16 mouse cellular contexts compared by ENCODE assay signal in genomic region chr1:79505677-79506076, GRCm38 (mm10).
DNase-seq lines count a peak whose midpoint lies in the region.
"Had no signal": no experiment of that assay in that cellular context is flagged by ENCODE, and none has a peak within 500 bp of the region (broad histone marks: within the 10 kb centered on the region; RNA-seq: fewer than 3 reads in every experiment).

No protein-coding gene starts in this region.

- DNase-seq in frontal cortex, postnatal 36 days (ENCODE audit: low spot score in 2 of 2) = peak; percentile 3 to 12
- no peak for DNase-seq in frontal cortex, postnatal 10 days (ENCODE audit: low spot score in 2 of 2)
- peak; percentile 8 for DNase-seq in layer of hippocampus, adult 9-11 months
- no peak for DNase-seq in layer of hippocampus, postnatal 14 days (ENCODE audit: low spot score in 2 of 2)
- DNase-seq in right cerebral cortex, adult 2 months (ENCODE audit: low spot score in 2 of 2) = peak; percentile 5
- DNase-seq in right cerebral cortex, postnatal 14 days = no peak
- DNase-seq: adrenal gland, adult 2 months; adrenal gland, postnatal 14 days; cerebellum, adult 18-20 months; cerebellum, adult 9-10 months; cerebellum, postnatal 14 days; gastrocnemius, postnatal 10 days; gastrocnemius, postnatal 36 days; heart, adult 2 months; heart, postnatal 14 days; heart, postnatal 4 days had no signal

Comparison
In these comparisons a context has a peak if more than half of its experiments do, and no peak if none do; other contexts are left out.
1. DNase-seq: peak in frontal cortex, postnatal 36 days (2 of 2), layer of hippocampus, adult 9-11 months (single experiment) and right cerebral cortex, adult 2 months (2 of 2); none in frontal cortex, postnatal 10 days (0 of 2), layer of hippocampus, postnatal 14 days (0 of 2) and right cerebral cortex, postnatal 14 days (single experiment).